Mouse (Mus musculus) heart, adult 9 months (tissue): ENCODE results near the gene Dhx37.

ENCODE experiments used
- DNase-seq, 2 experiments: peaks; one replicate each; pipeline ENCODE4 v3.0.0; 2022; ENCODE audit warnings: low spot score in 2 of 2

Dhx37 gene

GRCm38 (mm10) chr5:125433793-125434337 lies at the start of gene Dhx37:
Gene Dhx37, minus strand, starts transcription at chr5:125434121.
- peak; percentile 92 to 93 for DNase-seq

DNA sequence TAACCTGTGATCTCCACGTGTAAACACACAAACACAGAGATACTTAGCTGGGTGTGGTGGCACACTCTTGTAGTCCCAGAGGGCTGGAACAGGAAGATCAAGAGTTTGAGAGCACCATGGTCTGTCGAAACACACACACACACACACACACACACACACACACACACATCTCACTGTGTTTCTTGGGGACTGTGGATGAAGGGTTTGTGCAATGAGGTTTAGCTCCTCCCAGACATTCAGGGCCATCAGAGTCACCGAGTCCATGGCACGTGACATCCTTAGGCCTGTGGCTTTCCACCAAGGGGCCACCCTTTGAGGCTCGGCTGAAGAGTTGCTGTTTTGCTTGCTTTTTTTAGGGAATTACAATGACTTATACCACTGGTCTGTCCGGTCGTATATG lies 48.6 kb upstream of the Dhx37 start:
- no peak for DNase-seq

- DNase-seq = no peak
Observed at GRCm38 (mm10) chr5:125480434-125481231, 46.7 kb upstream of the Dhx37 start.

DNA sequence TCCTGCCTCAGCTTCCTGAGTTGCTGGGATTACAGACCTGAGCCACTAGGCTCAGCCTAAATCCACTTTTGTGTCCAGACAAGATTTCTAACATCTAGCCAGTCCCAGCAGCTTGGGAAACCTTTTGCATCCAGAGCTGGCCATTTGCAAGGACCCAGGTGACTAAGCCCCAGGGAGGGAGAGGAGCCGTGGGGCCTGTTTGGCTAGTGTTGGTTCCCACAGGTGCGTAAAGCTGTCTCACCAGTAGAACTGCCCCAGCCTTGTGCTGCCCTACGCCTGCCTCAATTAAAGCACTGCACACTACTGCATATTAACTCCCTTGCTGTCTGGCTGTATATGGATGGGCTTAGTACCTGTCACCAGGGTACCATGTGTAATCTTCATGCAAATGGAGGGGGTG lies 45.5 kb upstream of the Dhx37 start:
- no peak for DNase-seq

DNA sequence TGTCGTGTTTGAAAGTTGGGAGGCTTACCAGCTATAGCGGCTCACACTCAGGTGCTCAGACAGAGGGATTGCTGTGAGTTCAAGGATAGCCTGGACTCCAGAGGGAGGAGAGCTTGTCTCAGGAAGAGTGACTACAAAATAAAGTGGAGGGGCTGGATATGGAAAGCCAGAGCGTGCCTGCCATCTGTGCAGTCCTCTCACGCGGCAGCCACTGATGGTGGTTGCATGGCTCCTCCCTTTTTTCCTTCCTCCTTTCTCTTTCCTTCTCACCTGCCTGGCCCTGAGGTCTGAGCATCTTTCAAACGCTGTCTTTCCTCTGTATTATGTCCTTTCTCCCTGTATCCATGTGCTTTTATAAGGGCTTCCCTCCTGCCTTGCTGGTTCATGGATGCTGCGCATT lies 44.1 kb upstream of the Dhx37 start:
- no peak for DNase-seq

DNA sequence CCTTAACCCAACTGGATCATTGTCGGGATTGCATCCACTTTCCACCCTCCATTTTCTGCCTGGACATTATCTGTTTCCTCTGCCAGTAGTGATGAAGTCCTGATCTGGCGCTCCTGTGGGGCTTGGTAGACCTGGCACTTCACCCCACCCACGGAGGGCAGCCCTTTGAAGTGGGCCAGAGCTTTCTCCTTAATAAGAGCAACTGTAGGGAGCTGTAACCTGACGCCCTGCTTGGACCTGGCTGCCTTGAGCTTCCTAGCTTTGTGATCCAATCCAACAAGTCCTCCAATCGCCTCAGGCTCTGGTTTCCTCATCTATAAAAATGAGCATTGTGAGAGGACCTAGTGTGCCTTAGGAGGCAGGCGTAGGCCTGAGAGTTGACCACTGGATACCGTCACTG lies 43.6 kb upstream of the Dhx37 start:
- no peak for DNase-seq

- DNase-seq = no peak
Observed at GRCm38 (mm10) chr5:125476799-125477198, 42.9 kb upstream of the Dhx37 start.

GRCm38 (mm10) chr5:125476286-125476625 lies 42.3 kb upstream of the Dhx37 start:
- no peak for DNase-seq

DNA sequence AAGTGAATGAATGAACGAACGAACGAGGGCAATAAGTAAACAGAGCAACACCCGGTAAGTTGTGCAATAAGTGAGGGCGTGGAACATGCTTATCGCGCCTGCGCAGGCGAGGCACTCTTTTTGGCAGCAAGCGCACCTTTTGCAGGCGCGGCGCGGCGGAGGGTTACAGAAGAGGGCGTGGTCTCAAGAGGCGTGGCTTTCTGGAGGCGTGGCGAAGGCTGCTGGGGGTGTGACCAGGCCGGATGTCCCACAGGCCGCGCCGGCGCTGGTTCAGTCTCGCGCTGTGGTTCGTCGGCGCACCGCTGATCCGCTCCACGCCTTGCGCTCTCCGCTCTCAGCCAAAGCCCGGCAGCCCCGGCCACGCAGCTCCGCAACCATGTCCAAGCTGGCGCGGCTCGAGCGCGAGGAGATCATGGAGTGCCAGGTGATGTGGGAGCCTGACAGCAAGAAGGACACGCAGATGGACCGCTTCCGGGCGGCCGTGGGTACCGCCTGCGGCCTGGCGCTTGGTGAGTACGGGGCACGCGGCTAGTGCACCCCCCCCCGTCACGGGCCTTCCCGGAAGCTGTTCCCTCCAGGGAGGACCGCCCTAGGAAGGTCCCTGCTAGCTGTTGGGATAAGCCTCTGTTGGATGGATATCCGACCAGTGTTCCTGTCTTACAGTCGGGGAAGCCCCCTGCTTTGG lies 41.8 kb upstream of the Dhx37 start, which contains the start of gene Aacs:
Gene Aacs, plus strand, starts transcription at position 214 of the 685 bp plus-strand sequence.
- peak; percentile 90 to 97 for DNase-seq

DNA sequence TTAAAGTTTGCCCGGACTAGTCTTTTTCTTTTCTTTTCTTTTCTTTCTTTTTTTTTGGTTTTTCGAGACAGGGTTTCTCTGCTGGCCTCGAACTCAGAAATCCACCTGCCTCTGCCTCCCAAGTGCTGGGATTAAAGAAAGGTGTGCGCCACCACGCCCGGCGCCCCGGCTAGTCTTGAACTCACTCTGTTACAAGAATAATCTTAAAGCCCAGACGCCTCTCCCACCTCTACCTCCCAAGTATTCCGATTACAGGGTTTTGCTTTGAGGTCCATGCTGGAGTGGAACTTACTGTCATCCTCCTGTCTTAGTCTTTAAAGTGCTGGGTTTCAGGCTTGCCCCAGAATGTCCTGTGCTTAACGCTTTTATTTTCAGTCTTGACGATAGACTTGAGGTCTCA lies 41.1 kb upstream of the Dhx37 start:
- no peak for DNase-seq

GRCm38 (mm10) chr5:125472796-125473475 lies 39.0 kb upstream of the Dhx37 start:
- DNase-seq = no peak

DNA sequence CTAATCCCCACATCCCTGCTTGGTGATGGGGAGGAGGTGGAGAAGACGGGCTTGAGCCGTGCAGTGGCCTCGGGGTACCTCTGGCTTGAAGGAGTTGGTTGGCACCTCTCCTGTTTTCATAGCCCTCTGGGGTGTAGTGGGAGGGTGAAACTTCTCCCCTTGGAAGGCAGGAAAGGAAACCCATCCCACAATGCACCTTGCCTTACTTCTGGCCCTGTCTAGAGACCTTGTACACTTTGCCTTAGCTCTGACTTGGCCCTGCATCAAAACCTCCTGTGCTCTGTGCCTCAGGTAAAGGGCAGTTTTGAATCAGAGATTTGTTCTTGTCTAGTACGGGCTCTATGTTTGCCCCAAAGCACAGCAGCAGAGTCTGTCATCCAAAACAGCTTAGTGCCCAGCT lies 36.8 kb upstream of the Dhx37 start:
- no peak for DNase-seq

- DNase-seq = no peak
Observed at GRCm38 (mm10) chr5:125467261-125467660, 33.3 kb upstream of the Dhx37 start.

- DNase-seq = no peak
Observed at GRCm38 (mm10) chr5:125466483-125466882, 32.6 kb upstream of the Dhx37 start.

GRCm38 (mm10) chr5:125465701-125466106 lies 31.8 kb upstream of the Dhx37 start:
- peak; percentile 96 to 97 for DNase-seq

- DNase-seq = no peak
Observed at GRCm38 (mm10) chr5:125465192-125465591, 31.3 kb upstream of the Dhx37 start.

- peak in 1 of 2 experiments; percentile 25 for DNase-seq
Observed at GRCm38 (mm10) chr5:125461868-125462445, 28.0 kb upstream of the Dhx37 start.

- no peak for DNase-seq
Observed at GRCm38 (mm10) chr5:125460574-125460973, 26.7 kb upstream of the Dhx37 start.

GRCm38 (mm10) chr5:125457538-125457937 lies 23.6 kb upstream of the Dhx37 start:
- no peak for DNase-seq

DNA sequence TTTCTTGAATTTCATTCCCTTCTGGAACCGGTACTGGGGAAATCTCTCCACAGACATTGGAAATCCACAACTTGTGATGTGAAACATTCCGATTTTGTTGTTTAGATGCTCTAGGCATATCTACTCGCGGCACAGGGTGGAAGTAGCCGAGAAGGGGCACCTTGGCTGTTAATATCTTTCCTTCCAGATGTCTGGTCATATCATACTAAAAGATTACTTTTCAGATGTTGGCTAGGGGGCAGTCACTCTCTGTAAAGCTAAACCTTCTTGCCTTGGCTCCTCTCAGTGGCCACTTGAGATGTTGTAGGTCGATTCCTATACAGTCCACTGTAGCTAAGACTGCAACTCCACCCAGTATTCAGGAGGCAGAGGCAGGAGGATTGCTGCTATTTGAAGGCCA lies 22.2 kb upstream of the Dhx37 start:
- DNase-seq = no peak

DNA sequence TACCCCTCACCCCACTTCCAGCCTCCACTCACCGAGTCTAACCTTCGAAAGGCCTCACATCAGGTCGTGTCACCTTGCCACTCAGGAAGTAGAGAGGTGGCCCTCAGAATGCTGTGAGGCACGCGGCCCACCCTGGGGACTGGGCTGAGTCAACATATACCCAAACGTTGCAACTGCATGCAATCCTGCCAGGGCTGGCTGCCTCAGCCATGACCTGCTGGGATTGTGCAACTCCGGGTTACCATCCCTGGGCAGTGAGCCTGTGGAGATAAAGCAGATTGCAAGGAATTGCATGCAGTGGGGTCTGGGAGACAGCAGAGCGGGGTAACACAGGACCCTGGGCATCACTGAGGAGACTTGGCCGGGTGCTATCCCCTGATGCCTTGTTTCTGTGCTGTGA lies 18.7 kb upstream of the Dhx37 start:
- DNase-seq = peak in 1 of 2 experiments; percentile 25

GRCm38 (mm10) chr5:125449306-125449705 lies 15.4 kb upstream of the Dhx37 start:
- DNase-seq = no peak
